Mouse (Mus musculus) Patski (cell line): Measurements from ENCODE around the gene Ptchd4. TPM values are rescaled to one million over a fixed set of nuclear protein-coding genes. Genes with fewer than 3 reads are reported as not detected.

ENCODE experiments used
- ATAC-seq: fragments of 100-300 bp; one replicate; pipeline ENCODE4 v1.8.0; 2021
- CTCF ChIA-PET: fragments of 350-600 bp; sonication (Branson Sonifier 250); formaldehyde crosslinking; loops from one replicate; lab custom pipeline; 2022; ENCODE audit warnings: inconsistent platforms; lab: Charles Lee
- POLR2A ChIA-PET: fragments of 350-600 bp; sonication (Branson Sonifier 250); formaldehyde crosslinking; loops from one replicate; lab custom pipeline; 2022; ENCODE audit warnings: antibody characterized with exemption, inconsistent platforms; lab: Charles Lee
- DNase-seq: peaks from one replicate; pipeline ENCODE4 v3.0.0-alpha.2; 2011; ENCODE audit warnings: low read depth, low spot score
- H3K27me3 ChIP-seq: fragments of 371-371 bp; one replicate; pipeline ENCODE4 v1.5.1; 2021
- CTCF ChIP-seq: fragments of 100-300 bp; IDR thresholded peaks from one replicate; pipeline ENCODE4 v1.5.1; 2021
- in situ Hi-C: fragments of 300-500 bp; cut with MboI; formaldehyde crosslinking; loops from 3 replicates; pipeline ENCODE4 v1.11.1; 2018; ENCODE audit warnings: low pct_unique_long_range_greater_than_20kb, mixed read lengths
- polyA plus RNA-seq: library from polyadenylated mRNA; unstranded; gene quantifications from one replicate; pipeline ENCODE4 v1.2.3, GENCODE M21; 2021

Gene Ptchd4
- polyA plus RNA-seq, 1 experiment from 2014 or later = 8.4 TPM

GRCm38 (mm10) chr17:42310136-42310535 lies 5.6 kb upstream of the Ptchd4 start:
- ATAC-seq = no peak
- ChIA-PET POLR2A (interaction anchor here (0.7 to 1.1 kb wide), 2 partner anchors 9 to 272 kb away, joined by 3 read pairs; no protein-coding TSS in a partner anchor), CTCF (interaction anchor here (1.1 kb wide), 1 partner anchor 135 kb away, joined by 3 read pairs; no protein-coding TSS in a partner anchor)
- no peak for DNase-seq
- TF ChIP-seq CTCF = no peak
- no peaks in the 10 kb centered on the region for H3K27me3 ChIP-seq
- in situ Hi-C loops = no loop called here

- no peaks in the 10 kb centered on the region for H3K27me3 ChIP-seq
- TF ChIP-seq CTCF = no peak
- DNase-seq = no peak
- in situ Hi-C loops = loop anchor here (5.0 kb wide), 1 partner anchor 266 kb away; no protein-coding TSS in a partner anchor
- ChIA-PET POLR2A (interaction anchor here (1.1 kb wide), 1 partner anchor 188 kb away, joined by 4 read pairs; no protein-coding TSS in a partner anchor), CTCF (no interaction called here)
- peak; percentile 18 for ATAC-seq
Observed at GRCm38 (mm10) chr17:42316612-42316982, 850 bp downstream of the Ptchd4 start.

- H3K27me3 ChIP-seq = no peaks in the 10 kb centered on the region
- ATAC-seq = no peak
- TF ChIP-seq CTCF = no peak
- POLR2A ChIA-PET = no interaction called here
- no peak for DNase-seq
- CTCF ChIA-PET = interaction anchor here (1.0 kb wide), 1 partner anchor 20 kb away, joined by 3 read pairs; no protein-coding TSS in a partner anchor
- in situ Hi-C loops = loop anchor here (25.0 kb wide), 1 partner anchor 452 kb away; no protein-coding TSS in a partner anchor
Observed at GRCm38 (mm10) chr17:42335787-42336186, 20.0 kb downstream of the Ptchd4 start.

GRCm38 (mm10) chr17:42336571-42336970 lies 20.8 kb downstream of the Ptchd4 start:
- POLR2A ChIA-PET = no interaction called here
- in situ Hi-C loops = loop anchor here (25.0 kb wide), 1 partner anchor 451 kb away; no protein-coding TSS in a partner anchor
- DNase-seq (no peak), ATAC-seq (no peak)
- H3K27me3 ChIP-seq = no peaks in the 10 kb centered on the region
- TF ChIP-seq CTCF = no peak
- CTCF ChIA-PET = interaction anchor here (1.8 kb wide), 1 partner anchor 276 kb away, joined by 3 read pairs; no protein-coding TSS in a partner anchor

GRCm38 (mm10) chr17:42346027-42346426 lies 30.3 kb downstream of the Ptchd4 start:
- in situ Hi-C loops = loop anchor here (25.0 kb wide), 1 partner anchor 441 kb away; no protein-coding TSS in a partner anchor
- DNase-seq (no peak), ATAC-seq (no peak)
- no peaks in the 10 kb centered on the region for H3K27me3 ChIP-seq
- no peak for TF ChIP-seq CTCF
- CTCF ChIA-PET = no interaction called here
- POLR2A ChIA-PET = no interaction called here

GRCm38 (mm10) chr17:42358481-42358880 lies 42.7 kb downstream of the Ptchd4 start:
- CTCF ChIA-PET = no interaction called here

GRCm38 (mm10) chr17:42363085-42363710 lies 47.5 kb downstream of the Ptchd4 start:
- in situ Hi-C loops = no loop called here
- POLR2A ChIA-PET = no interaction called here
- no peaks in the 10 kb centered on the region for H3K27me3 ChIP-seq
- ATAC-seq (no peak), DNase-seq (no peak)
- no peak for TF ChIP-seq CTCF
- CTCF ChIA-PET = interaction anchor here (2.1 kb wide), 1 partner anchor 10 kb away, joined by 8 read pairs; no protein-coding TSS in a partner anchor

More at GRCm38 (mm10) chr17:42358481-42358880, 42.7 kb downstream of the Ptchd4 start:
- no peak for ATAC-seq
- in situ Hi-C loops = no loop called here
- no peak for DNase-seq
- no peak for TF ChIP-seq CTCF
- POLR2A ChIA-PET = no interaction called here
- H3K27me3 ChIP-seq = no peaks in the 10 kb centered on the region

GRCm38 (mm10) chr17:42364716-42365115 lies 49.0 kb downstream of the Ptchd4 start:
- in situ Hi-C loops = no loop called here
- ChIA-PET POLR2A (no interaction called here), CTCF (no interaction called here)
- DNase-seq = no peak
- no peaks in the 10 kb centered on the region for H3K27me3 ChIP-seq
- no peak for TF ChIP-seq CTCF
- ATAC-seq = no peak

- in situ Hi-C loops = no loop called here
Observed at GRCm38 (mm10) chr17:42374881-42375280, 59.1 kb downstream of the Ptchd4 start.

GRCm38 (mm10) chr17:42393086-42393485 lies 77.3 kb downstream of the Ptchd4 start:
- ATAC-seq (no peak), DNase-seq (no peak)
- TF ChIP-seq CTCF = no peak
- in situ Hi-C loops = no loop called here
- ChIA-PET POLR2A (no interaction called here), CTCF (no interaction called here)
- H3K27me3 ChIP-seq = no peaks in the 10 kb centered on the region

More at GRCm38 (mm10) chr17:42374881-42375280, 59.1 kb downstream of the Ptchd4 start:
- ChIA-PET CTCF (interaction anchor here (0.9 kb wide), 1 partner anchor 13 kb away, joined by 3 read pairs; no protein-coding TSS in a partner anchor), POLR2A (no interaction called here)
- H3K27me3 ChIP-seq = no peaks in the 10 kb centered on the region
- no peak for DNase-seq
- no peak for TF ChIP-seq CTCF
- no peak for ATAC-seq

- no peak for TF ChIP-seq CTCF
- ChIA-PET CTCF (interaction anchor here (0.9 kb wide), 1 partner anchor 9 kb away, joined by 3 read pairs; no protein-coding TSS in a partner anchor), POLR2A (no interaction called here)
- no peaks in the 10 kb centered on the region for H3K27me3 ChIP-seq
- ATAC-seq = no peak
- in situ Hi-C loops = no loop called here
- no peak for DNase-seq
Observed at GRCm38 (mm10) chr17:42395299-42395698, 79.6 kb downstream of the Ptchd4 start.
